Mouse (Mus musculus) kidney, postnatal 0 days (tissue): ENCODE results near the gene Atxn2. TPM values are rescaled to one million over a fixed set of nuclear protein-coding genes. Genes with fewer than 3 reads are reported as not detected.

ENCODE experiments used
- ATAC-seq: fragments of 200-750 bp; cut with Nextera tagmentation; replicated peaks from 2 replicates; pipeline ENCODE4 v1.8.0; 2017; ENCODE audit warnings: low read depth, moderate number of reproducible peaks, moderate TSS enrichment, moderate library complexity; ENCODE audit not compliant: low FRiP score
- DNase-seq: peaks from one replicate; pipeline ENCODE4 v3.0.0-alpha.2; 2016; ENCODE audit warnings: low spot score
- H3K27ac ChIP-seq: fragments of 300-500 bp; sonication (generic); 2 replicates; pipeline ENCODE4 v1.5.1; 2014; ENCODE audit warnings: mild to moderate bottlenecking
- H3K27me3 ChIP-seq: fragments of 300-500 bp; sonication (generic); 2 replicates; pipeline ENCODE4 v1.6.1; 2014; ENCODE audit warnings: low read length, mixed read lengths; ENCODE audit not compliant: insufficient read depth
- H3K36me3 ChIP-seq: fragments of 300-500 bp; sonication (generic); 2 replicates; pipeline ENCODE4 v1.6.1; 2014; ENCODE audit warnings: low read length, mixed read lengths; ENCODE audit not compliant: insufficient read depth
- H3K4me1 ChIP-seq: fragments of 300-500 bp; sonication (generic); replicated peaks from 2 replicates; pipeline ENCODE4 v1.6.1; 2014; ENCODE audit warnings: antibody characterized with exemption, low read length, mixed read lengths; ENCODE audit not compliant: insufficient read depth
- H3K4me2 ChIP-seq: fragments of 300-500 bp; sonication (generic); 2 replicates; pipeline ENCODE4 v1.6.1; 2014; ENCODE audit warnings: mild to moderate bottlenecking, low read length, moderate library complexity, mixed read lengths
- H3K4me3 ChIP-seq: fragments of 300-500 bp; sonication (generic); replicated peaks from 2 replicates; pipeline ENCODE4 v1.5.1; 2014; ENCODE audit warnings: low read depth, low read length
- H3K9ac ChIP-seq: fragments of 300-500 bp; sonication (generic); 2 replicates; pipeline ENCODE4 v1.6.1; 2014; ENCODE audit warnings: low read depth, low read length
- H3K9me3 ChIP-seq: fragments of 300-500 bp; sonication (generic); replicated peaks from 2 replicates; pipeline ENCODE4 v1.6.1; 2016; ENCODE audit warnings: low read length, inconsistent platforms, mixed read lengths
- CTCF ChIP-seq: IDR thresholded peaks from 2 replicates; pipeline ENCODE4 v1.5.1; 2016; ENCODE audit warnings: antibody characterized with exemption, low read depth, mild to moderate bottlenecking, moderate library complexity
- WGBS: fragments of 180-500 bp; shearing (Covaris S2); extraction: QIAGEN DNeasy Blood & Tissue Kit; methylation state at CpG from one replicate; pipeline ENCODE4 v1.1.7; 2014; 5-methylcytosine and 5-hydroxymethylcytosine counted together
- polyA plus RNA-seq: library from polyadenylated mRNA; unstranded; fragments of >200 nt; fragmentation: Nextera tagmentation; extraction: Ambion mirVana; gene quantifications from 2 replicates; pipeline ENCODE4 v1.2.1, GENCODE M21; 2015

Atxn2 gene
- polyA plus RNA-seq, 1 experiment from 2014 or later = 68.5 TPM

DNA sequence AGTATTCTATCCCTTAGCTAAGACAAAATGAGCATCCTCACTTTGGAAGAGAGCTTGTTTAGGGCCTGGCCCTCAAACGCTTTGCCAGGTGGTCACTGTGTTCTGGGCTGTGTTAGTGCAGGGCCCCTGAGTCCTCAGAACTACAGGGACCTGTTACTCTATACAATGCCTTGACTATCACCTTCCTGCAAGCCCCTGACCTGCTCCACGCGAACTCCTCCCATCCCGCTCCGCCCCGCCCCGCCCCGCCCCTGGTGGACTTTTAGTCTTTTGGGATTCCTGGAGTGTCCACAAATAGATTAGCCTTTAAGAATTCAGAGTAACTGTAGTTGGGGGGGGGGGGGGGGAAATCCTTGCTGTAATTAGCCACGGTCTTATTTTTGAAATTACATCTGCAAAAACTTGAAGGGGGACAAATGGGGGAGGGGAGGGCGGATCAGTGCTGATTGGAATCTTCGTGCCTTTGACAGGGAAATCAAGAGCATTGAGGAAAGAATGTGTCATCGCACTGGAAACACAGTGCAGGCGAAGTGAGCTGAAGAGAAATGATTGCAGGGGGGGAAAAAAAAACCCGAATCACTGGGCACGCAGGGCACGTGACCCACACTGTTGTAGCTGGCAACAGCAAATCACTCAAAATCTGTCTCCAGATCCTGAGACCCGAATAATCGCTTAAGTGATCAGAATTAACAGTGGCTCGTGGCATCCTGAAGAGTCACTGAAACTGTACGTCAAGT lies 6.5 kb upstream of the Atxn2 start:
- ATAC-seq (no peak), DNase-seq (no peak)
- no peaks in the 10 kb centered on the region for H3K36me3 ChIP-seq
- H3K27me3 ChIP-seq = no peaks in the 10 kb centered on the region
- H3K4me3 ChIP-seq = no peak overlapping the region
- no peak overlapping the region for H3K9ac ChIP-seq
- WGBS = 11% methylated on average over 20 of the region's 20 CpGs
- H3K4me2 ChIP-seq = peak overlapping the region; percentile 46
- H3K9me3 ChIP-seq = no peaks in the 10 kb centered on the region
- H3K4me1 ChIP-seq = peaks cover 4% of the 10 kb centered on the region; the same call in 1 of the 2 replicates
- H3K27ac ChIP-seq = no peak overlapping the region
- no peak for TF ChIP-seq CTCF

DNA sequence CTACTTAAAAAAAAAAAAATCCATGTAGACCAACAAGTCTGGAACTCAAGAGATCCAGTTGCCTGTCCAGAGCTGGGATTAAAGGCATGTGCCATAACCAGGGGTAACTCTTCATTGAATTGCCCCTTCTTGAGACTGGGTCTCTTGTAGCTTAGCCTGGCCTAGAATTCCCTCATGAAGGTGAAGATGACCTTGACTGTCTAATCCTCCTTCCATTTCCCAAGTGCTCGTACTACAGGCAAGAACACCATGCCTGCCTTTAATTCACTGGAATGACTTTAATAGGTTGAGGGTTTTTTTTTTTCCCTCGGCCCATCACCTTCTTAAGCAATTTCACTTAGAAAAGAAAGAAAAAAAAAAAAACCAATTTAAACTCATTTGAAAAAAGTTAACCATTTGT lies 735 bp upstream of the Atxn2 start:
- Histone ChIP-seq H3K4me2 (peak overlapping the region; percentile 83), H3K27ac (peak overlapping the region; percentile 98), H3K27me3 (no peaks in the 10 kb centered on the region), H3K4me1 (peaks cover 4% of the 10 kb centered on the region), H3K9me3 (no peaks in the 10 kb centered on the region), H3K9ac (no peak overlapping the region), H3K36me3 (no peaks in the 10 kb centered on the region), H3K4me3 (peak overlapping the region; percentile 99; the same call in 1 of the 2 replicates)
- DNase-seq = no peak
- 37% methylated on average over 2 of the region's 2 CpGs for WGBS
- no peak for ATAC-seq
- TF ChIP-seq CTCF = no peak

- TF ChIP-seq CTCF = no peak
- DNase-seq (peak; percentile 44), ATAC-seq (no peak; the same call in 1 of the 2 replicates)
- Histone ChIP-seq H3K27me3 (no peaks in the 10 kb centered on the region), H3K27ac (peak overlapping the region; percentile 98), H3K4me2 (peak overlapping the region; percentile 83), H3K4me1 (peaks cover 7% of the 10 kb centered on the region), H3K9me3 (no peaks in the 10 kb centered on the region), H3K9ac (peak overlapping the region; percentile 99), H3K36me3 (no peaks in the 10 kb centered on the region), H3K4me3 (peak overlapping the region; percentile 99)
- WGBS = under 1% methylated on average over 12 of the region's 12 CpGs
These were observed 325 bp upstream of the Atxn2 start for GRCm38 (mm10) chr5:121710851-121711173.

DNA sequence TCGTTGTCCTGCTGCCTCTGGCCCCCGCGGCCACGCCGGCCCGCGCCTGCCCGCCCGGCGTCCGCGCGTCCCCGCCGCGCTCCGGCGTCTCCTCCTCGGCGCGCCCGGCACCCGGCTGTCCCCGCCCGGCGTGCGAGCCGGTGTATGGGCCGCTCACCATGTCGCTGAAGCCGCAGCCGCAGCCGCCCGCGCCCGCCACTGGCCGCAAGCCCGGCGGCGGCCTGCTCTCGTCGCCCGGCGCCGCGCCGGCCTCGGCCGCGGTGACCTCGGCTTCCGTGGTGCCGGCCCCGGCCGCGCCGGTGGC lies 743 bp downstream of the Atxn2 start:
- Histone ChIP-seq H3K4me2 (peak overlapping the region; percentile 69), H3K9me3 (no peaks in the 10 kb centered on the region), H3K27me3 (no peaks in the 10 kb centered on the region), H3K36me3 (no peaks in the 10 kb centered on the region), H3K9ac (peak overlapping the region; percentile 99), H3K4me3 (peak overlapping the region; percentile 99), H3K27ac (peak overlapping the region; percentile 98), H3K4me1 (peaks cover 18% of the 10 kb centered on the region)
- DNase-seq = no peak
- 0% methylated on average over 55 of the region's 57 CpGs for WGBS
- no peak for TF ChIP-seq CTCF
- ATAC-seq = no peak; the same call in 1 of the 2 replicates

DNA sequence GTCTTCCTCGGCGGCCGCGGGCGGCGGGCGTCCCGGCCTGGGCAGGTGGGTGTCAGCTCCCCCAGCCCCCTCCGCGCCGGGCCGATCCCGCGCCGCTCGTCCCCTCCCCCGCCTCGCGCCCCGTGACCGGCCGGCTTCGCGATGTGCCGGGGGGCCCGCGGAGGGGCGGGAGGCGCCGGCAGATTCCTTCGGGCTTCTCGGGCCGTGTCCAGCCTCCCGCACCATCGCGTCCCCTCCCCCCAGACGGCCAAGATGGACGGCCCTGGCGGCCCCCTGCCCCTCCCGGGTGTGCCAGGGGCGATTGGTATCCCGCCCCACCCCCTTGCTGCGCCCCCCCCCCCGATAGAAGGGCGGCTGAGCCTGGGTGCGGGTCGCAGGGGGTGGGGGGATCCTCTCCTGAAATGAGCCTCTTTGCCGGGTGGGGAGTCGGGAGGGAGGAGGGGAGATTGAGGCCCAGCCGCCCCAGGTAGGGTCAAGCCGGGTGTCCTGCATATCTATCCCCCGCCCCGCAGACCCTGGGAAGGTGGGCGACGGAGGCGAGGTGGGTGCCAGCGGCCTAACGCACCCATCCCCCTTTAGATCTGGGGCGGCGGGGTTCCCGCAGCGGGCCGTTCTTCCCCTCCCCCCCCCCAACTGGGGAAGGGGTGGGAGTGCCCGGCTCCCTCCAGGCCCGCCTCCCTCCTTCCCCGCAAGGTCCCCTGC lies 1.2 kb downstream of the Atxn2 start:
- Histone ChIP-seq H3K4me2 (peak overlapping the region; percentile 69), H3K9ac (peak overlapping the region; percentile 99), H3K27ac (peak overlapping the region; percentile 98), H3K4me1 (peaks cover 18% of the 10 kb centered on the region), H3K36me3 (no peaks in the 10 kb centered on the region), H3K27me3 (no peaks in the 10 kb centered on the region), H3K4me3 (peak overlapping the region; percentile 99), H3K9me3 (no peaks in the 10 kb centered on the region)
- TF ChIP-seq CTCF = no peak
- DNase-seq (peak; percentile 65), ATAC-seq (peak; percentile 34)
- 0% methylated on average over 27 of the region's 66 CpGs for WGBS

DNA sequence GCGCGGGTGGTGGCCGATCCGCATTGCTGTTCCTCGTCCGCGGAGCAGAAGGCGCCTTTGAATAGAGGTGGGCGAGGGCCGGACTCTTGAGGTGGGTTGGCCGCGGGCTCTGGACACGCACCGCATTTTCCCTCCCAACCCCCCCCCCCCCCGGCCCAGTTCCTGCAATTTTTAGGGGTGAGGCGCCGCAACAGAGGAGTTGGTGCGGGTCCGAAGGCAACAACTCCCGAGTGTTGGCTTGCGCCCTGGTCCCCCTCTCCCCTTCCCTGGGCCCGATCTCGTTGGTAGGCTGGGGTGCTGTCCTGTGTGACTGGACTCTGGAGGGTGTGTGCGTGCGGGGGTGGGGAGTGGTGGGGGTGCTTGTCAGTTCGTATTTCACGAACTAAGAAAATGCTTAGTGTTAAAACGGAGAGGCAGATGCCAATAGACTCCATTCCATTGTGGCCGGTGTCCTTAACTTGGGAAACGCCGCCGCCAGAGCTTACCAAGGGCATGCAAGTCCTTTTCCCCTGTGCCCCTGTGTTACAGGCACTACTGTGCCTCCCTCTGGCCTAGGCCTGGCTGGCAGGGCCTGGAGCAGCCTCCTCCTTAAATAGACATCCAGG lies 1.9 kb downstream of the Atxn2 start:
- ATAC-seq (peak; percentile 51), DNase-seq (peak; percentile 85)
- Histone ChIP-seq H3K27me3 (no peaks in the 10 kb centered on the region), H3K4me2 (peak overlapping the region; percentile 69), H3K9ac (peak overlapping the region; percentile 99), H3K27ac (peak overlapping the region; percentile 98), H3K4me3 (peak overlapping the region; percentile 99), H3K4me1 (peaks cover 18% of the 10 kb centered on the region), H3K36me3 (no peaks in the 10 kb centered on the region), H3K9me3 (no peaks in the 10 kb centered on the region)
- under 1% methylated on average over 31 of the region's 32 CpGs for WGBS
- no peak; the same call in 1 of the 2 replicates for TF ChIP-seq CTCF
